Mouse (Mus musculus) monocyte, adult 5-6 weeks (primary cell): ENCODE data around the gene Cyp4f18. TPM values are rescaled to one million over a fixed set of nuclear protein-coding genes. Genes with fewer than 3 reads are reported as not detected.
"Not testable (repeated sequence)": the region's sequence is repeated elsewhere in the genome, so short reads cannot be mapped to it uniquely, and the experiment has no call there.

Experiments
- ATAC-seq: fragments of 153-309, 156-312 bp; replicated peaks from 2 replicates; pipeline ENCODE4 v1.8.0; 2017; ENCODE audit warnings: mild to moderate bottlenecking; ENCODE audit not compliant: low TSS enrichment, insufficient number of reproducible peaks, severe bottlenecking, poor library complexity, low FRiP score
- total RNA-seq: library from RNA; stranded (forward); fragments of 200-1000, 200-491, 200-594 nt; gene quantifications from 3 replicates; pipeline ENCODE4 v1.2.3, GENCODE M21; 2017

The Cyp4f18 gene
- total RNA-seq, 1 experiment from 2014 or later: 260 TPM

GRCm38 (mm10) chr8:71988110-71988866 lies 21.1 kb downstream of the Cyp4f18 start:
- ATAC-seq: no peak

- ATAC-seq: no peak
Observed at GRCm38 (mm10) chr8:71984601-71985000, 24.8 kb downstream of the Cyp4f18 start.

GRCm38 (mm10) chr8:71981456-71981855 lies 28.0 kb downstream of the Cyp4f18 start:
- ATAC-seq: no peak

DNA sequence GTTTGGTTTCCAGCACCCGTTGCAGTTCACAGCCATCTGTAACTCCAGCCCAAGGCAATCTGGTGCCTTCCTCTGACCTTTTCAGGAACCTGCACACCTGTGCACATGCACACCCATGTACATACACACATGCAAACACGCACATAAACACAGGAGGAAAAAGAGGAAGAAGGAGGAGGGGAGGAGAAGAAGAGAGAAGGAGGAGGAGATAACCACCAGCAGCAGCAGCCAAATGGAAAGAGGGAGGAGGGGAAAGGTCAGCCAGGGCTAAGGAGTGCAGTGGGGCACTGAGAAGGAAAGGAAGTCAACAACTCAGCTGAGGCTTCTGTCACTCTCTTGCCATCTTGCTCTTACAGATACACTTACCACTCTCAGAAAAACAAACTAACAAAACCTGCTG lies 28.4 kb downstream of the Cyp4f18 start:
- ATAC-seq: peak; percentile 35

GRCm38 (mm10) chr8:71974211-71974610 lies 35.2 kb downstream of the Cyp4f18 start:
- ATAC-seq: no peak

GRCm38 (mm10) chr8:71971945-71972344 lies 37.5 kb downstream of the Cyp4f18 start:
- no peak for ATAC-seq

DNA sequence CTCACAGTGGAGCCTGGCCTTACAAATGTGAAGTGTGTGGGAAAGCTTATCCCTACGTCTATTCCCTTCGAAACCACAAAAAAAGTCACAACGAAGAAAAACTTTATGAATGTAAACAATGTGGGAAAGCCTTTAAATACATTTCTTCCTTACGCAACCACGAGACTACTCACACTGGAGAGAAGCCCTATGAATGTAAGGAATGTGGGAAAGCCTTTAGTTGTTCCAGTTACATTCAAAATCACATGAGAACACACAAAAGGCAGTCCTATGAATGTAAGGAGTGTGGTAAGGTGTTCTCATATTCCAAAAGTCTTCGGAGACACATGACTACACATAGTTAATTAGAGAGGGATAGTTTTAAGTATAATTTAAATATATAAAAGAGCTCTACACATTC lies 40.8 kb downstream of the Cyp4f18 start:
- no peak for ATAC-seq

- no peak for ATAC-seq
Observed at GRCm38 (mm10) chr8:71968100-71968499, 41.3 kb downstream of the Cyp4f18 start.

DNA sequence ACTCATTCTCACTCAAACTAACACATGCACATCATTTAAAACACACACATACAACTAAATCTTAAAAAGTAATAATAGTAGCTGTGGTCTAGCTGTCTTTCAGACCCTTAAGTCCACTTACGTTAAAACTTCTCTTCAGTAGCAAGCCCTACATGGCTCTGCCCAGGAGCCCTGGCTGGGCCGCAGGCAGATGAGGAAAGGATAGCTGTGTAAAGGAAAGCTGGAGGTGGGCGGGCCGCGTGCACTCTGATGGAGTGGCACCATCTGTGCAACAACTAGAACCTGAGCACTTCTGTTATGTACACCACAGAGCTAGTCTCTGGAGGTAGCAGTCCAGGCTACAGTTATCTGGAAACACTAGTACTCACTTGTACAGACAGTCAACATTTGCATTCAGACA lies 42.2 kb downstream of the Cyp4f18 start:
- ATAC-seq: no peak

GRCm38 (mm10) chr8:71966411-71966810 lies 43.0 kb downstream of the Cyp4f18 start:
- no peak for ATAC-seq

DNA sequence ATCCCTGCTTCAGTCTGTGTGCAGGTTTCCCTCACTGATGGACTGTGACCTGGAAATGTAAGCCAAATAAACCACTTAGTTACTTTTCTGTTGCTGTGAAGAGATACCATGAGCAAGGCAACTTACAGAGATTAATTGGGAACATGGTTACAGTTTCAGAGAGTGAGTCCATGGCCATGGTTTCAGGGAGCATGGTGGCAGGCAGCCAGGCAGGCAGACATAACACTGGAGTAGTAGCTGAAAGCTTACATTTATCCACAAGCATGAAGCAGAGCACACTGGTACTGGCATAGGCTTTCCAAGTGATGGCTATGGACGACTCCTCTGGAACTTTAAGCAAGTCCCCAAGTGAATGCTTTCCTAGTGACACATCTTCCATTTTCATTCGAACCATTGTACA lies 44.3 kb downstream of the Cyp4f18 start:
- ATAC-seq: no peak

DNA sequence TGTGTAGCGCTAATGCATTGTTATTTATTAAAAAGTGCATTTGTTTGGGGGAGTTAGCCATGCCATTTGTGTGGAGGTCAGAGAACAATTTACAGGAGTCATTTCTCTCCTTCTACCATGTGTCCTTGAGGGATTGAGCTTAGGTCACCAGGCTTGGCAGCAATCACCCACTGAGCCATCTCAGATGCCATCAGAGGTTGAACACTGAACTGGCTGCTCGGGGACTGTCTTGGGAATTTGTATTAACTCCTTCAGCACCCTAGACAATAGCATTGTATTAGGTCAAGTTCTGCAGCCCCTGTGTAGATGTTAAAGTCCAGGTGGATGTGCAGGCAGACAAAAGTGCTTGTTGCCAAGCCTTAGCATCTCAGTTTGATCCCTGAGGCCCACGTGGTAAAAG lies 45.4 kb downstream of the Cyp4f18 start:
- ATAC-seq: no peak

DNA sequence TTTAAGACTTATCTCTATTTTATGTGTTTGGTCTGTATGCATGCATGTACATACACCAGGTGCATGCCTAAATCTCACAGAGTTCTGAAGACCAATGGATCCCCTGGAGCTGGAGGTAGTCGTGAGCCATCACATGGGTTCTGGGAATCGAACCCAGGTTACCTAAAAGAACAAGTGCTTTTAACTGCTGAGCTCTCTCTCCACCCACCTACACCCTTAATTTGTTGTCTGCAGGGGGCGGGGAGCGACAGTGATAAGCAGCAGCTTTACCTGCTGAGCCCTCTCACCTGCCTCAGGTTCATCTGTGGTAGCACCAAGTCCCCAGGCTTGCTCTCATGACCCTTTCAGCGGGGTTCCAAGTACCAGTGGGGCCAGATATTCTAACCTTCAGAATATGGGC lies 47.6 kb downstream of the Cyp4f18 start:
- ATAC-seq: no peak

DNA sequence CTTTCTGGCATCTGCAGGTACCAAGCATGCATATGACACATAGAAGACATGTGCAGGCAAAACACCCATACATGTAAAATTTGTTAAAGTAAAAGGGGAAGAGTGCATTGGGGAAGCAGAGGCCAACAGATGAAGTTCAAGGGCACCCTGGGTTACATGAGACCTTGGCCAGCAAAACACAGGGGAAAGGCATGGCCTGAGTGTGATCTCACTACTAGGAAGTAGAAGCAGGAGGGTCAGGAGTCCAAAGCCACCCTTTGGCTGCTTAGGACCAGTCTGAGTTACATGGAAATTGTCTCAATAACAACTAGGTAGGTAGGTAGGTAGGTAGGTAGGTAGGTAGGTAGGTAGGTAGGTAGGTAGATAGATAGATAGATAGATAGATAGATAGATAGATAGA lies 48.9 kb downstream of the Cyp4f18 start:
- ATAC-seq: no peak

DNA sequence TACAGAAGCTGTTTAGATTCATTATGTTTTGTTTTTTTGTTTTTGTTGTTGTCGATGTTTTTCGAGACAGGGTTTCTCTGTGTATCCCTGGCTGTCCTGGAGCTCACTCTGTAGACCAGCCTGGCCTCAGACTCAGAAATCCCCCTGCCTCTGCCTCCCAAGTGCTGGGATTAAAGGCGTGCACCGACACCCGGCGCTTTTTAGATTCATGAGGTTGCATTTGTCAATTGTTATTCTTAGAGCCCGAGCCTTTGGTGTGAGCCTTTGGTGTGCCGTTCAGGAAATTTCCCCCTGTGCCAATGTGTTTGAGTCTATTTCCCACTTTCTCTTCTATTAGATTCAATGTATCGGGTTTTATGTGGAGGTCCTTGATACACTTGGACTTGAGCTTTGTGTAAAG lies 54.8 kb downstream of the Cyp4f18 start:
- ATAC-seq: no peak

GRCm38 (mm10) chr8:71952961-71953700 lies 56.3 kb downstream of the Cyp4f18 start:
- ATAC-seq: not testable (repeated sequence)

DNA sequence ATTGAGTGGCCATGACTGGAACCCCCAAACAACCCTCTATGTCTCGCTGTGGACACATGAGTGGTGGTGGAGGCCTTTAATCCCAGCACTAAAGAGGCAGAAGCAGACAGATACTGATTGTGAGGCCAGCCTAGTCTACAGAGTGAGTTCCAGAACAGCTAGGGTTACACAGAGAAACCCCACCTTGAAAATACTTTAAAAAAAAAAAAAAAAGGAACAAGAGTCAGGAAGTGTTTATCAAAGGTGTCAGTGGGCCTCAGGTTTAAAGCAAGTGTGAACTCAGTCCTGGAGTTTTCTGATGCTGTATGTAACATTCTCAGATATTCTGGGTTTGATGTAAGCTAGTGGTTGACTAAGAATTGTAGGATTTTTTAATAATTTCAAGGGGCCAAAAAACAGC lies 56.9 kb downstream of the Cyp4f18 start:
- ATAC-seq: no peak

DNA sequence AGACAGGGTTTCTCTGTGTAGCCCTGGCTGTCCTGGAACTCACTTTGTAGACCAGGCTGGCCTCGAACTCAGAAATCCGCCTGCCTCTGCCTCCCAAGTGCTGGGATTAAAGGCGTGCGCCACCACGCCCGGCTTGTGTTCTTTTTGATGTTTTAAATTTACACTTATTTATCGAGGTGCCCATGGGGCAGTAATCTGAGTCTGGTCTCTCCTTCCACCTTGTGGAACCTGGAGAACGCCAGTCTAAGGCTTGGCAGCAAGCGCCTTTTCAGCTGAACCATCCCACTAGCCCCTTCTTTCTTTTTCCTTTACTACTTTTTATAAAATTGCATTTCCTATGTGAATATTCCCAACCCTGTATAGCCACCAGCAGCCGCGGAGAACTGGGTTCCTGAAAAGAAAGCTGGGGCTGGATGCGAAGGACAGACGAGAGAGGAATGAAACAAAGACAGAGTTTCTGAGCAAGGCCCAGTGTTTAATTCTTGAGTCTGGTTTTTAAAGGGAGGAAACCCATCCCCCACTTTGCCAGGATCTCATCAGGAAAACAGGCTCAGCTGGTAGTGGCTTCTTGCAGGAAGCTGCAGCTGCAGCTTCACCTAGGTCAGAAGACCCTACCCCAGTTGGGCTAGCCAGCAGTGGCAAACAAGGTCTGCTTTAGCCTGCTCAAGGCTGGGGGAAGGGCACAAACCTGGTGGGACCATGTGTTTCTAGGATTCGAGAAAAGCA lies 57.8 kb downstream of the Cyp4f18 start:
- ATAC-seq: no peak

DNA sequence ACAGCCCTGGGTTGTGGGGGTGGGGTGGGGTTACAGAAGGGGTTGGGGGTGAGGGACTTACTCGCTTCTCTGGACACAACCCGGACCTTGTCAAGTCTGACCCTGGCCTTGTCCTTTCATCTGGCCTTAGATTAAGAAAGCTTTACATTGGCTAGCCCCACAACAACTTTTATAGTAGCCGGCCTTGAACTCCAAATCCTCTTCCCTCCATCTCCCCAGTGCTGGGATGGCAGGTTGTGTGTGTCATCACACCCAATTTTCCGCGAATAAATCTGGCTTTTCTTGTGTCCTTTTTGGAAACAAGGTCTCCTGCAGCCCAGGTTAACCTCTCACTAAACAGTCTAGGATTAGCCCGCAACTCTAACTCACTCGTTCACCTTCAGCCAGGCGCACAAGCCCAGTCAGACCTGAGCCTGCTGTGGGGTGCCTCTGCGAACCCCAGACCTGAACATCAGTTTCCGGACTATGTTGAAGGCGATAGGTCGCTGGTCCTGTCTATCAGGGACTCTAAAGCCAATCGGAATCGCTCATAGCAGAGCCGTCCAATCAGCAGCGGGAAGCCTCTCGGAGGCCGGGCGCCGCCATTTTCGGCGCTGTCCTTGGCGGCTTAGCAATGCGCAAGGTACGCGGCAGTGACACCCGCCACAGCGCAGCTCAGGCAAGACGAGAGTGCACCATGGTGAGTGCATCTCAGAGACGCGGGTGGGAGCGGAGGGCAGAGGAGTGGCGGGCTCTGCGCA lies 58.8 kb downstream of the Cyp4f18 start, which contains the start of gene Zfp961:
Gene Zfp961 (plus strand): TSS at position 557 of the 740 bp plus-strand sequence.
- peak; percentile 100 for ATAC-seq
